Mouse (Mus musculus) kidney, adult 2 months (tissue): ENCODE results near the gene Sycn. TPM values are rescaled to one million over a fixed set of nuclear protein-coding genes. Genes with fewer than 3 reads are reported as not detected.

Experiments
- DNase-seq: peaks from one replicate; pipeline ENCODE4 v3.0.0; 2021
- H3K27ac ChIP-seq: fragments of 200-500 bp; 2 replicates; pipeline ENCODE4 v1.5.1; 2012; ENCODE audit warnings: low read depth, low read length, control low read depth, inconsistent platforms; ENCODE audit not compliant: insufficient read depth
- H3K27me3 ChIP-seq: fragments of 200-500 bp; replicated peaks from 2 replicates; pipeline ENCODE4 v1.6.1; 2012; ENCODE audit warnings: mild to moderate bottlenecking, moderate library complexity, low read length, inconsistent platforms; ENCODE audit not compliant: control insufficient read depth, insufficient read depth
- H3K36me3 ChIP-seq: fragments of 200-500 bp; 2 replicates; pipeline ENCODE4 v1.6.1; 2012; ENCODE audit warnings: mild to moderate bottlenecking, moderate library complexity, low read length, inconsistent platforms; ENCODE audit not compliant: control insufficient read depth, insufficient read depth
- H3K4me1 ChIP-seq: fragments of 200-500 bp; 2 replicates; pipeline ENCODE4 v1.6.1; 2011; ENCODE audit warnings: low read length; ENCODE audit not compliant: control insufficient read depth, insufficient read depth
- H3K4me3 ChIP-seq: fragments of 200-500 bp; 2 replicates; pipeline ENCODE4 v1.5.1; 2011; ENCODE audit warnings: mild to moderate bottlenecking, low read depth, low read length, control low read depth; ENCODE audit not compliant: insufficient read depth
- CTCF ChIP-seq: fragments of 200-500 bp; conservative IDR thresholded peaks from 2 replicates; pipeline ENCODE4 v1.5.1; 2011; ENCODE audit warnings: low read depth, mild to moderate bottlenecking, control low read depth, low read length, moderate library complexity, mixed read lengths; ENCODE audit not compliant: insufficient read depth, insufficient read length
- POLR2A ChIP-seq: fragments of 200-500 bp; IDR thresholded peaks from one replicate; pipeline ENCODE4 v1.6.1; 2011; ENCODE audit warnings: low read depth, low read length, control low read depth
- WGBS: fragments of 180-500 bp; shearing (Covaris S2); methylation state at CpG from one replicate; pipeline ENCODE4 v1.1.7; 2018; 5-methylcytosine and 5-hydroxymethylcytosine counted together
- polyA plus RNA-seq: library from polyadenylated mRNA; depleted of rRNA; stranded (reverse); fragments of >200 nt; gene quantifications from 2 replicates; pipeline ENCODE4 v1.2.3, GENCODE M21; 2012

Sycn gene
- polyA plus RNA-seq, 1 experiment, result 12.4 TPM

DNA sequence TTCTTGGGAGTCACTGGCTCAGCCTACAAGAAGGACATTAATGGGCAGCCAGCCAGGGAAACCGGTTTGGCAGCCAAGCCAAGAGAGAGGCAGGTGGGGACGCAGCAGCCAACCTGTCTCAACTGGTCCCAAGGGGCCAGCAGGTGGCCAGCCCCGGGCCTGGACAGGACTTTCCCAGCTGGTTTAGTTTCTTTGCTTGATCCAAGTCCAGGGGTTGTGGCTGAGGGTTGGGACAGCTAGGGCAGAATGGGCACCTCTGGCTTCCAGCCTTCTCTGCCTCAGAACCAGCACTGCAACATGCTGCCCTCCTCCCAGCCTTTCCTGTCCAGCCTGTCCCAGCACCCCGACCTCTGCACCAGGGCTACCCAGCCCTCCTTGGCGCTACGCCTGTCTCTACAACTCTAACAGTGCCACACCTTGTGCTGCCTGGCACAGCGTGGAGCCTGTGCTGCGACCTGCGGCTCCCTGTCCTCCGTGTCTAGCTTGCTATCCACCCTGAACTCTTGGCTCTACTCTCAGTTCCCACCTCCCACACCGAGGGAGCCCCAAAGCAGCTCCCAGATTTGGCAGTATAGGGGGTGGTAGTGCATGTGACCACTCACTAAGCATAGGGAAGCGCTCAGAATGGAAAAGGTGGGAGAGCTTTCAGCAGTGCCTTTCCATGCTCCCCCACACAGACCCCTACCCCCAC lies 29.8 kb downstream of the Sycn start:
- H3K27me3 ChIP-seq, result no peaks in the 10 kb centered on the region
- TF ChIP-seq CTCF, result 0 out of 2 replicates have a peak, but pooled peaks have one; percentile 21
- no peak for TF ChIP-seq POLR2A
- no peaks in the 10 kb centered on the region for H3K36me3 ChIP-seq
- no peak overlapping the region for H3K4me3 ChIP-seq
- H3K27ac ChIP-seq, result peak overlapping the region; percentile 90
- DNase-seq, result peak; percentile 97
- WGBS, result 19% methylated on average over 12 of the region's 12 CpGs
- peaks cover 58% of the 10 kb centered on the region for H3K4me1 ChIP-seq

DNA sequence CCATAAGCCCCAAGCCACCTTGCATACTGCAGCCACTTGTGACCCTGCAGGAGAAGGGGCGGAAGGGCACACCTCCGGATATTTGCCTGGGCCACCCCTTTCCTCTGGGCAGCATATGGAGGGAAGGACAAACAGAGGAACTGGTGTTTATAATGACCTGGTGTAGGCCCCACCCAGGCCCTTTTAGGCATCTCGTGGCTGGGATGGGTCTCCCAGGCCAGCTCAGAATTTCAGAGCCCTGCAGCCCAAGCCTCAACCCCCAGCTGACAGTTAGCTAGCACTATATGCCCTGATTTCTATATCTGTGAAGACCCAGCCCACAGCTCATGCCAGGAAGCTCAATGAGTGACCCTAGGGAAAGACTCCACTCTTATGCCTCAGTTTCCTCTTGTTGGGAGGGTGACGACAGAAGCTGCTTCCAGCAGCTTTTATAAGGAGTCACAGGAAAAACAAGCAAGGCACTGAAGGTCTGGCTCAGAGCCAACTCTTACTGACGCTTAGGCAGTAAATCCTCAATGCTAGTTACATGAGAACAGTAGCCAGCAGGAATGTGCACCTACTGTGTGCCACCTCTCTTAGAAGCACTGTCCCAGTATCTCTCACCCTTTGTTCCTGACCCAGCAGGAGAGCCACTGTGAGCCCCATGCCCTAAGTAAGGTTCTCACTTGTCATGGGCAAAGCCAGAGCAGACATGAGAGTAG lies 30.4 kb downstream of the Sycn start:
- no peaks in the 10 kb centered on the region for H3K27me3 ChIP-seq
- no peaks in the 10 kb centered on the region for H3K36me3 ChIP-seq
- H3K4me1 ChIP-seq, result peaks cover 65% of the 10 kb centered on the region
- peak; percentile 72 for DNase-seq
- H3K27ac ChIP-seq, result peak overlapping the region; percentile 90
- no peak overlapping the region for H3K4me3 ChIP-seq
- no peak for TF ChIP-seq POLR2A
- no peak for TF ChIP-seq CTCF
- WGBS, result 18% methylated on average over 5 of the region's 5 CpGs

DNA sequence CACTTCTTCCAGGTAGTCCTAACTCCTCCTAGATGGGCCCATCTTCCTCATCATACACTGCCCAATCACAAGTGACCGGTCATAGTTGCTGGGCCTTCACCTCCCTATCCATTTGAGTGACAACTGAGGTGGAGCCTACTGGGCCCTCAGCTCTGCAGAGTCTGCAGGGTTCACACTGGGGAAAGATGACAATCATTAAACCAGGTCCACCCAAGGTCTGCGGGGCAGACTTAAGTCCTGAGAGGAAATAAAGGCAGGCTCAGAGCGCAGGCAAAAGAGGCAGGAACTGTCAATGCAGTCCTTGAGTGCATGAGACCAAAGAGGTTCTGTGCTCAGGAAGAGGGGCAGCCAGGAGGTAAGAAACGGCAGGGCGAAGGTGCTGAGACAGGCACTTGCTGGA lies 32.0 kb downstream of the Sycn start:
- Histone ChIP-seq H3K4me3 (no peak overlapping the region), H3K4me1 (peaks cover 80% of the 10 kb centered on the region), H3K27me3 (no peaks in the 10 kb centered on the region), H3K36me3 (no peaks in the 10 kb centered on the region), H3K27ac (peak overlapping the region; percentile 67)
- TF ChIP-seq POLR2A, result no peak
- TF ChIP-seq CTCF, result no peak
- peak; percentile 84 for DNase-seq
- 40% methylated on average over 5 of the region's 5 CpGs for WGBS

DNA sequence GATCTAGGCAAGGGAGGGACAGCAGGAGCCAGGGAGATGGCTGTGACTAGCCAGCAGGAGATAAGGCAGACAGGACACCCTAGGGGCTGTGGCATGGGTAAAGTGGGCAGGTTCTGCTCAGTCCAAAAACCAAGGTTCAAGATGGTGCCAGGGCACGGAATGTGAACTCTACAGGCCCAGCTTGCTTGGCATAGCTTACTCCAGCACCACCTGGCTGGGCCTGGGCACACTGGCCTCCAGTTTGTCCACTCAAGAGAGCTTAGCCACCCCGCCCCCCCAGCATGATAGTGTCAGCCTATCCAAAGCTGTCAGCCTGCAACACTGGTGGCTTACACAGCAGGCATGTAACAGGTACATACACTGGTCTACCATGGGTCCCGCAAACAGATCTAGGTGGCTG lies 32.6 kb downstream of the Sycn start:
- DNase-seq, result peak; percentile 59
- peak overlapping the region; percentile 67 for H3K27ac ChIP-seq
- no peaks in the 10 kb centered on the region for H3K36me3 ChIP-seq
- H3K27me3 ChIP-seq, result no peaks in the 10 kb centered on the region
- TF ChIP-seq CTCF (no peak), POLR2A (no peak)
- H3K4me3 ChIP-seq, result no peak overlapping the region
- peaks cover 85% of the 10 kb centered on the region for H3K4me1 ChIP-seq
- 72% methylated on average over 3 of the region's 3 CpGs for WGBS

DNA sequence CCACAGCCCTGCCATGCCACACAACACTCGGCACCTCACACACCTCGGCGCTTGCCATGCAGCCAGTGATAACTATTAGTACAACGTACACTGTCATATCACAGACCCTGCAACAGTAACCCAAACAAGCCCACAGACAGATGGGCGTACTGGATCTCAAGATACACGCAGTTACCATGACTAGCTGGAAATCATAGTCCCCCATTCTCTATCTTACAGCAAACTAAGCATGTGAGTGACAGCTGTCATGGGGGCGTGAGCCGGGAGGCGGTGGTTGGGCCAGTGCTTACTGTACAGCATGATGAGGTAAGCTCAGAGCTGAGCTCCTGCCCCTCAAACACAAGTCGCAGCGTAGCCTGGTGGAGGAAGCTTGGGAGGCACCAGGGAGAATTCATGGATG lies 34.9 kb downstream of the Sycn start:
- Histone ChIP-seq H3K4me1 (peaks cover 90% of the 10 kb centered on the region), H3K36me3 (no peaks in the 10 kb centered on the region), H3K27me3 (no peaks in the 10 kb centered on the region), H3K27ac (no peak overlapping the region), H3K4me3 (no peak overlapping the region)
- WGBS, result 65% methylated on average over 11 of the region's 11 CpGs
- no peak for DNase-seq
- TF ChIP-seq POLR2A, result no peak
- no peak for TF ChIP-seq CTCF

DNA sequence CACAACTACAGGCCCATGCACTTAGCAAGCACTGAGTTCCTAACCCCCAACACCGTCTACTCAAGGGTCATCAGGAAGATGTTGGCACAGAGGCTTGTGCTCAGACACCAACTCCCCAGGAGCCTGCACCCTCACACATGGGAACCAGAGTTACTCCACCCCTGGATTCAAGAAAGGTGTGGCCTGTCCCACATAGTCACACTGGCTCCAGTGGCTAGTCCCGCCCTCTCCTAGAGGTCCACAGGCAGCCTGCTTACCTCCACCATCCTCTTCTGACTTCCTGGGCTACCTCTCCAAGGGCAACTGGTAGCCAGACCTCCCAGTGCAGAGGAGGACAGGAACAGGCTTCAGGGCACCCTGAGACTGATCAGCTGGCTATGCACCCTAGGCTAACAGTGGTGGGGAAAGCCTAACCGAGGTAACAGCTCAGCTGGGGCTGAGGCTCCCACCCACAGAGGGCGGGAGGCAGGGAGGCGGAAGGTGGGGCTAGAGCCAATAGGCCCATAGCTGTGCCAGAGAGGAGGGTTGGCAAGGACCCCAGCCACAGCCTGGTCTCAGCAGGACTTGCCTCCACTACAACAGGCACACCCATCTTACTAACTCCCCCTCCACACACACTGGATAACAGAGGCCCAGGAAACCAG lies 35.7 kb downstream of the Sycn start:
- peaks cover 82% of the 10 kb centered on the region for H3K4me1 ChIP-seq
- DNase-seq, result peak; percentile 74
- H3K4me3 ChIP-seq, result no peak overlapping the region

More for the DNA sequence above, 35.7 kb downstream of the Sycn start:
- TF ChIP-seq CTCF (no peak), POLR2A (no peak)
- Histone ChIP-seq H3K27me3 (no peaks in the 10 kb centered on the region), H3K36me3 (no peaks in the 10 kb centered on the region), H3K27ac (peak overlapping the region; percentile 88)
- 66% methylated on average over 5 of the region's 5 CpGs for WGBS
